ENCODE assay signal across 18 mouse cellular contexts in genomic region chr7:82360186-82360585, GRCm38 (mm10). TPM values are rescaled to one million over a fixed set of nuclear protein-coding genes. Genes with fewer than 3 reads are reported as not detected.
DNase-seq lines count a peak whose midpoint lies in the region; ATAC-seq and TF ChIP-seq lines count a peak whose summit lies in the region.
"Had no signal": no experiment of that assay in that cellular context is flagged by ENCODE, and none has a peak within 500 bp of the region (broad histone marks: within the 10 kb centered on the region; RNA-seq: fewer than 3 reads in every experiment).

No protein-coding gene starts in this region.

- no peaks in the 10 kb centered on the region for H3K27me3 ChIP-seq in embryonic facial prominence, embryonic 13.5 days
- H3K27me3 ChIP-seq: forebrain, embryonic 15.5 days; hindbrain, embryonic 13.5 days; intestine, embryonic 15.5 days had no signal

- DNase-seq in gastrocnemius, adult 2 months, result no peak
- no peak for DNase-seq in gastrocnemius, postnatal 4 days (ENCODE audit: low spot score in 2 of 2)
- DNase-seq in CD4-positive helper T cell, adult 2 months (ENCODE audit: low read depth, low spot score), result peak; percentile 16
- DNase-seq in adrenal gland, postnatal 36 days, result no peak
- DNase-seq in left cerebral cortex, adult 9 months (ENCODE audit: low spot score in 2 of 2), result no peak
- no peak for DNase-seq in spleen, postnatal 10 days (ENCODE audit: low spot score in 2 of 2)
- DNase-seq: adrenal gland, adult 2 months; adrenal gland, postnatal 25 days; cerebellum, adult 2 months; cerebellum, postnatal 14 days; gastrocnemius, postnatal 25 days; heart, postnatal 10 days; kidney, adult 18-20 months had no signal

- H3K4me2 ChIP-seq in embryonic facial prominence, embryonic 13.5 days, result no peak overlapping the region
- H3K4me2 ChIP-seq: forebrain, embryonic 15.5 days; hindbrain, embryonic 13.5 days; intestine, embryonic 15.5 days had no signal

- peak overlapping the region; percentile 40 for H3K27ac ChIP-seq in gastrocnemius, adult 2 months
- peak overlapping the region; percentile 48; the same call in 1 of the 2 replicates for H3K27ac ChIP-seq in embryonic facial prominence, embryonic 13.5 days
- H3K27ac ChIP-seq: forebrain, embryonic 15.5 days; heart, embryonic 10.5 days; hindbrain, embryonic 13.5 days had no signal

- WGBS in embryonic facial prominence, embryonic 13.5 days, result 88% methylated on average over 4 of the region's 4 CpGs

- H3K9ac ChIP-seq in embryonic facial prominence, embryonic 13.5 days, result no peak overlapping the region
- H3K9ac ChIP-seq: forebrain, embryonic 15.5 days; hindbrain, embryonic 13.5 days; intestine, embryonic 15.5 days had no signal

- no peaks in the 10 kb centered on the region for H3K36me3 ChIP-seq in embryonic facial prominence, embryonic 13.5 days
- H3K36me3 ChIP-seq: forebrain, embryonic 15.5 days; heart, embryonic 10.5 days; hindbrain, embryonic 13.5 days; intestine, embryonic 15.5 days had no signal

- ATAC-seq in embryonic facial prominence, embryonic 13.5 days (ENCODE audit: insufficient number of reproducible peaks, insufficient read depth, low FRiP score, low TSS enrichment, low read depth), result no peak
- ATAC-seq: forebrain, embryonic 15.5 days; intestine, embryonic 15.5 days had no signal

- no peaks in the 10 kb centered on the region for H3K9me3 ChIP-seq in embryonic facial prominence, embryonic 13.5 days
- H3K9me3 ChIP-seq: forebrain, embryonic 15.5 days; heart, embryonic 10.5 days; hindbrain, embryonic 13.5 days; intestine, embryonic 15.5 days had no signal

- intact Hi-C loops in gastrocnemius, adult 2 months (cut with DNase I), result no loop called here

- TF ChIP-seq CTCF in gastrocnemius, adult 2 months (IDR thresholded peaks at IDR 0.05), result no peak

- H3K4me1 ChIP-seq in embryonic facial prominence, embryonic 13.5 days, result peaks cover 27% of the 10 kb centered on the region
- H3K4me1 ChIP-seq: heart, embryonic 10.5 days; hindbrain, embryonic 13.5 days had no signal

- no peak overlapping the region for H3K4me3 ChIP-seq in gastrocnemius, adult 2 months
- no peak overlapping the region for H3K4me3 ChIP-seq in embryonic facial prominence, embryonic 13.5 days
- H3K4me3 ChIP-seq: forebrain, embryonic 15.5 days; heart, embryonic 10.5 days; hindbrain, embryonic 13.5 days; intestine, embryonic 15.5 days had no signal

RNA-seq across cellular contexts. Expression of gene Adamtsl3, which starts 24.7 kb away (rescaled TPM):
- total RNA-seq in gastrocnemius, adult 2 months (2021), result 1 to 10 TPM; 4.3 to 7.8 TPM
- 10 to 100 TPM; 12.8 to 19.0 TPM for total RNA-seq in gastrocnemius, postnatal 4 days (2021)
- 3.8 and 7.9 TPM in 2 replicates for polyA plus RNA-seq in embryonic facial prominence, embryonic 13.5 days (2015; fragmentation: Nextera tagmentation; extraction: Ambion mirVana)
- total RNA-seq in adrenal gland, postnatal 36 days (2021), result 1 to 10 TPM; 2.0 to 3.4 TPM
